Mouse (Mus musculus): ENCODE measurements at regions not wholly inside any gene's neighbourhood (a gene's known extent, or its start where the extent isn't known, plus 50 kb on each side); places are given as distances from the start of the nearest gene placed in this dataset.

GRCm38 (mm10) chr16:29990393-29990792 lies 73.8 kb upstream of the Hes1 start:
- TF ChIP-seq USF1 (IDR thresholded peaks at IDR 0.05; ENCODE audit: low read depth, low read length), result no peak
- TF ChIP-seq NRF1 (IDR thresholded peaks at IDR 0.05; ENCODE audit: low read depth, low read length), result no peak
- no peak for TF ChIP-seq CTCF (conservative IDR thresholded peaks at IDR 0.05 in 1 of 2, IDR thresholded peaks at IDR 0.05 in 1 of 2; ENCODE audit: low read depth in 2 of 2, low read length in 2 of 2)
- no peak for TF ChIP-seq POLR2A (IDR thresholded peaks at IDR 0.05; ENCODE audit: low read depth, low read length)
- no peak for TF ChIP-seq E2F4 (IDR thresholded peaks at IDR 0.05; ENCODE audit: insufficient replicate concordance, low read depth, low read length)
- no peak for TF ChIP-seq RAD21 (IDR thresholded peaks at IDR 0.05; ENCODE audit: low read depth, low read length)
- no peak for TF ChIP-seq CHD2 (IDR thresholded peaks at IDR 0.05; ENCODE audit: low read length)
- no peak for TF ChIP-seq TCF12 (IDR thresholded peaks at IDR 0.05; ENCODE audit: low read depth, low read length)
- TF ChIP-seq EP300 (IDR thresholded peaks at IDR 0.05; ENCODE audit: low read length), result no peak
- no peak for TF ChIP-seq SMC3 (IDR thresholded peaks at IDR 0.05; ENCODE audit: low read depth, low read length)
- no peak for TF ChIP-seq NELFE (IDR thresholded peaks at IDR 0.05; ENCODE audit: low read depth, low read length)
- TF ChIP-seq MEF2A (IDR thresholded peaks at IDR 0.05; ENCODE audit: borderline replicate concordance, low read depth, low read length), result no peak
- TF ChIP-seq ZC3H11A (IDR thresholded peaks at IDR 0.05; ENCODE audit: low read depth, low read length), result no peak

Data from CH12.LX (cell line).